Mouse (Mus musculus): Measurements from ENCODE around the gene Rnf220. TPM values are rescaled to one million over a fixed set of nuclear protein-coding genes. Genes with fewer than 3 reads are reported as not detected.
A peak's percentile ranks its signal among the peaks of the same experiment; 100 is the strongest.

Gene Rnf220
- 193 and 212 TPM in 2 replicates for polyA plus RNA-seq (2012; rRNA removed)

DNA sequence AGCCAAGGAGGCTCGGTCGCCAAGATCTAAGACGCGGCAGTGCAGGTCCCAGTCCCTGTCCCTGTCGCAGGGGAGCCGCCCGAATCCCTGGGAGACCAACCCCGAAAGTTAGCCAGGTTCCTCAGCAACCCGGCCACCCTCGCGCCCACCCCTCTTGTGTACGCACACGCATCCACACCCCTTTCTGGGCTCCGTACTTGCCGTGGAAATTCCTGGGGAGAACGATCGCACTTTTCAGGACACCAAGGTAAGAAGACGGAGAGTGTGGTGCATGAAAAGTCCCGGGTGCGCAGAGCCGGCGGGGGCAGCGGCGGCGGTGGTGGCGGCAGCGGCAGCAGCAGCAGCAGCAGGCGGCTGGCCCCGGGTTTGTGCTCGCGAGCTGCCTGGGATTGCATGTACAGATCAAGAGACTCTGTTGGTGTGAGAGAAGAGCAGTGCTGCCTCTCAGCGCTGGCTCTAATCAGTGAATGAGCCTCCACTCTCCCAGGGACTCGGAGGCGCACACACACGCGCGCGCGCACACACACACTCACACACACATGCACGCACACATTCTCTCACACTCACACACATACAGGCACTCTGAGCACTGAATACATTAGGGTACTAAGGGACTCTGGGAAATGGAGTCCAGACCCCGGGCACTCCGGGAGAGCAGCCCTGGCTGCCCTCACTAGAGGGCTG, at the start of gene Rnf220:
Gene Rnf220, minus strand, starts transcription at position 571 of the 684 bp plus-strand sequence.
- DNase-seq (ENCODE audit: extremely low spot score in 1 of 2, low spot score in 1 of 2) = peak in 1 of 2 experiments; percentile 53

GRCm38 (mm10) chr4:117546616-117547015, 49.8 kb upstream of the Rnf220 start:
- no peak for DNase-seq (ENCODE audit: extremely low spot score in 1 of 2, low spot score in 1 of 2)

GRCm38 (mm10) chr4:117545448-117545847, 48.6 kb upstream of the Rnf220 start:
- no peak for DNase-seq (ENCODE audit: extremely low spot score in 1 of 2, low spot score in 1 of 2)

- DNase-seq (ENCODE audit: extremely low spot score in 1 of 2, low spot score in 1 of 2) = no peak
Measured at GRCm38 (mm10) chr4:117540571-117540970, 43.7 kb upstream of the Rnf220 start.

DNA sequence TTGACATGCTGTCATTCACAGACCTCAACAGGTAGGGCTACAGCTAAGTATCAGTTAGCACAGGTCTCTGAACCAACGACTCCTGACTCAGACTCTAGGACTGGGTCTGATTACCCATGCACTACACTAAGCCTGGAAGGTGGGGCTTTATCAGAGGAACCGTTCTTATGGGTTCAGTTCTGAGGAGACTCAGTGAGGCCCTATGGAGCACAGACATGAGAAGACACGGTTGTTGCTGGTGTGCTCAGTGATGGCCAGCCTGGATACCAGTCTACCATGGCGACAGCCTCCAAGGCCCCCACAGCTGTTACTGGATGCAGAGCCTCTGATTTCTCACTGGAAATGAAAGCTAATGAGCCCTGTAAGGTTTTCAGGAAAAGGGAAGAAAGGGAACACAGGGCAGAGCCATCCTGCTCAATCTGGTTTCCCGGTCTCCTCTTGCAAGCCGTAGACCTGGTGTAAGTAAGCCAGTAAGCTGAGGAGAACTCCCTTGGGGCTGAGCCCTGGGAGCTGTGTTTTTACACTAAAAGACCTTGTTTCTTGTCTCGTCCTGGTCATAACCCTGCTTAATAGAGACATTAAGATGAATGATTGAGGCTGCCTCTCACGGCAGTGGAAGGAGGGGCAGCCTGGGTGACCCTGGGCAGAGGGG, 42.6 kb upstream of the Rnf220 start:
- DNase-seq (ENCODE audit: extremely low spot score in 1 of 2, low spot score in 1 of 2) = no peak

- DNase-seq (ENCODE audit: extremely low spot score in 1 of 2, low spot score in 1 of 2) = no peak
Measured at GRCm38 (mm10) chr4:117537002-117537401, 40.1 kb upstream of the Rnf220 start.

DNA sequence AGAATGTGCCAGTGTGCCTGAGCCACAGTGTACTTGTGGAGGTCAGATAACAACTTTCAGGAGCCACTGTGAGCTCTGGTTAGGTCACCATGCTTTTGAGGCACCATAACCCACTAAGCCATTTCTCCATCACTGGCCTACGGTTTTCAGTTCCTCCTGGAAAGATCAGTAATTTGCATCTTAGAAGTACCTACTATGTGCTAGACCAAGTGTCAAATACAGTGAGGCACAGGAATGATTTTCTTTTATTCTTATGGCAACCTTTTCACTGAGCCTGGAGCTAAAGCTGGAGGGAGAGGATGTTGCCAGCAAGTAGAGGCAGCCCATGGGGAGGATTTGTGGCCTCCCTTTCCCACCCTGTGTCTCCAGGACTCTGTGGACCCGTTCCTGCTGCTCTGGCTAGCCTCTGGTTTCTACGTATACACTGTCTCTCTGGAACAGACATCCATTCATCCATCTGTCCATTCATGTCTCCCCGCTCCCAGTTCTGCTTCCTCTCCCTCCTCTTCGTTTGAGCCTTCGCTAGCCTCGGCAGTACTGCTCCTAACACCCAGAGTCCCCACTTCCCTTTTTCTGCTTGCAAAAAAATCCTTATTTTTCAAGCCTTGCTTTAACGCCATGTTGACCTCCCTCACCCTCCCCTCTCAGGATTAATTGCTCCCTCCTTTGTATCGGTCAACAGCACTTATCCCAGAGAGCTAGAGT, 38.8 kb upstream of the Rnf220 start:
- DNase-seq (ENCODE audit: extremely low spot score in 1 of 2, low spot score in 1 of 2) = no peak

DNA sequence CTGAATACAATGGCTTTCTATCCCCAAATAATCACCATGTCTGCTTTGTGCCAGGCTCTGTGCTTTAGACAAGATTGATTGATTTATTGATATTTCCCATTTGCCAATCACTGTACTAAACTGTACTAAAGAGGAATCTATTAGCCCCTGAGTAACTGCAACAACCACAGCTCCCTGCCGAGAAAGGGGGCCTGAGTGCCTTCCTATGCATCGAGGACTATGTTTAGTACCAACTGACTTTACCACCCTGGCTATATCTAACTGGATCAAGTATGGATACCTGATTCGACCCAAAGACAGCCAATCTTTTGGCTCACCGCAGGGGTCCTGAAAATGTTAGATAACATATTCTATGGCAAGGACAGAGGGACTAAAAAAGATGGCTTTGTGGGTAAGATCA, 33.0 kb upstream of the Rnf220 start:
- no peak for DNase-seq (ENCODE audit: extremely low spot score in 1 of 2, low spot score in 1 of 2)

DNA sequence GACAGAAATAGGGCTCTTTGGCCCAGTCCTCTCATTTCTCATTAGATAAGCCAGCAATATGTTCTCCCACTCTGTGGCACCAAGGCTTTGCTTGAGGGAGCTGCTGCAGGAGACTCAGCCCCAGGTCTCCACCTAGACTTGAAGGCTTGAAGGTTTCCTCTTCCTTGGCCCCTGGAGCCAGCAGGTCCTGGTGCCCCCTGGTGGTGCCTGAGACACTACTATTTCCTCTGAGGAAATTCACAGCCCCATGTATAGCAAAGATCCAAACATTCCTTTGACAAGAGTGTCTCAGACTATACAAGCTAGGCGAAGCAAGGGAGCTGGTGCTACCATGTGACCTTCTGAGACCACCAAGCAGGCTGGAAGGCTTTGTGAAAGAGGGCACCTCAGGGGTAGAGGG, 31.1 kb upstream of the Rnf220 start:
- peak in 1 of 2 experiments; percentile 58 for DNase-seq (ENCODE audit: extremely low spot score in 1 of 2, low spot score in 1 of 2)

GRCm38 (mm10) chr4:117527116-117527899, 30.5 kb upstream of the Rnf220 start:
- no peak for DNase-seq (ENCODE audit: extremely low spot score in 1 of 2, low spot score in 1 of 2)

DNA sequence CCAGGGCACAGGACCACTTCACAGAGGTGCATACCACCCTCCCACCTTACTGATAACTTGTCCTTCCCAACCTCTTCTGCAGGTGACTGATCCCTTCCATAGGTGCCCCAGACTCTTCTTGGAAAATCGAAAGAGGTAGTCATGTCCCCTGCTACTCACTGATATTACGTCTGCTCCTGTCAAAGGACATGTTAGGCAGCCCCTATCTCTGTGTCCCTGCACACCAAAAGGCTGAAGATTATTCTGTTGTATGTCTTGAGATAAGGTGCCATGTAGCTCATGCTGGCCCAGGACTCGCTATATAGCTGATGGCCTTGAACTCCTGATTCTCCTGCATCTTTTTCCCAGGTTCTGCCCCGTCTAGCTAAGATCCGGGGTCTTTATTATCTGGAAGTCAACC, 29.1 kb upstream of the Rnf220 start:
- DNase-seq (ENCODE audit: extremely low spot score in 1 of 2, low spot score in 1 of 2) = no peak

DNA sequence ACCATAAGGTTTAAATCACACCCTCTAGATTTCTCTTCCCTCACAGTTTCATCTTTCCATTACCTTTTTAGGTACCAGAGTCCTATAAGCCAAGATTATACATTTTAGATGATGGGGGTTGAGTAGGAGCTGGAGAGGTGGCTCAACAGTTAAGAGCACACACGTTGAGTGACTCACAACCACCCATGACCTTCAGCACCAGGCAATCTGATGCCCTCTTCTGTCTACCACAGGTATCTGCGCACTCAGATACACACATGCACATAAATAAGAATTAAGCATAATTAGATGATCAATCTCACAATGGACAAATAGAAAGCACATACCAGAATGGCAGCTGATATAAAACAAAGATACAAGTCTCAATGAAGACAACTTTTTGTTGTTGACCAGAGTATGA, 24.5 kb upstream of the Rnf220 start:
- DNase-seq (ENCODE audit: extremely low spot score in 1 of 2, low spot score in 1 of 2) = no peak

DNA sequence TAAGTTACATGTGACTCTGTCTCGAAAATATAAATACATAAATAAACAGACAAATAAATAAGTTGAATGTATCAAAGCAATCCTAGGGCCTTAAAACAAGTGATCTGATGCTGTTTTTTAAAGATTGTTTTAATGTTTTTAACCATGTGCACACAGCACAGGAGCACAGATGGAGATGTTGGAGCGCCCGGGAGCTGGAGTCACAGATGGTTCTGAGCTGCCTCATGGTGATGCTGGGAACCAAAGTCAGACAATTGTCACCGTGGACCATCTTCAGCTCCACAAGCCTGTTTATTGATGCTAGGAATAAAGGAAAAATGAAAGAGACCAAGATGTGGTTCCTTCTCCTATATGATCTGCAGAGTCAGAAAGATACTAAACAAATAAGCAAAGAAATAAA, 21.4 kb upstream of the Rnf220 start:
- no peak for DNase-seq (ENCODE audit: extremely low spot score in 1 of 2, low spot score in 1 of 2)

DNA sequence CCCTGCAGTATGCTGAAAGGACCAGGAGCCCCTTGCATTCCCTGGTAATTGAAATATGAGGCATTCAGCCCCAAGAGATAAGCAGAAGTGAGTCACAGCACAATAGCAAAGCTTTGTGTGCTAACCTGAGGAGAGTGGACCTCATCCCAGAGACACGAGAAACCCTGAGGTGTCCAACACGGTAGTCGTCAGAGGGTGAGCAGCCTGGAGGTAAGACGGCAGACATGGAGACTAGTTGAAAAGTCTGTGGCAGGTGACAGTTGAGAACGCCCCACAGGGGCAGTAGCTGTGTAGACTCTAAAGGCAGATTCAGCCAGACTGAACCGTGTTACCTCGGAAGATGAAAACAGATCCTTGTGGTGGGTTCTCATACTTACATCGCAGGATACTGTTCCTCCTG, 2.2 kb upstream of the Rnf220 start:
- DNase-seq (ENCODE audit: extremely low spot score in 1 of 2, low spot score in 1 of 2) = no peak

- DNase-seq (ENCODE audit: extremely low spot score in 1 of 2, low spot score in 1 of 2) = no peak
Measured at GRCm38 (mm10) chr4:117495869-117496401, 917 bp downstream of the Rnf220 start.

DNA sequence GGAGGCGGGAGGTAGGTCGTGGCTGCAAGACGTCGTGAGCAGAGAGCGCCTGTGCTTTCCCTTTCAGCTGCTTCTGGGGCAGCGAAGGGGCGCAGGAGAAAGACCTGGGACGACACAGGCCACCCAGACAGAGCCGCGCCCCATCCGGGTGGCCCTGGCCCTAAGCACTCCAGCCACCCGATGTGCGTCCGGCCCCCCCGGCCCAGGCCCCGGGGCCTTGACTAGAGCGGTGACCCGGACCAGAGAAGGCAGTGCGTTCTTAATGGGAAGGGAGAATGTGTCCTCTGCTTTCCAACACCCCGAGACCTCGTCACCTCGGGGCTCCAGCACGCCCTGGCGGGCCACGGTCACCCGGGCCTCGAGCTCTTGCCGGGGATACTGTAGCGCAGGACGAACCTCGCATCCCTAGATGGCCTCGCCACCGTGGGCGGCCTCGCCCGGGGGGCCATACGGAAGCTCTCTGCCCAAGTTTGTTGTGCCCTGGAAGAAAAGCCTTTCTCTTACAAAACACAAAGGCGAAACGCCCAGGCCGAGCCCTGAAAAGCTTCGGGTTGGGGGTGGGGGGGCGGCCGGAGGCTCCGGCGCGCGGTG, 1.8 kb downstream of the Rnf220 start:
- no peak for DNase-seq (ENCODE audit: extremely low spot score in 1 of 2, low spot score in 1 of 2)

GRCm38 (mm10) chr4:117493905-117494851, 2.7 kb downstream of the Rnf220 start:
- DNase-seq (ENCODE audit: extremely low spot score in 1 of 2, low spot score in 1 of 2) = no peak

DNA sequence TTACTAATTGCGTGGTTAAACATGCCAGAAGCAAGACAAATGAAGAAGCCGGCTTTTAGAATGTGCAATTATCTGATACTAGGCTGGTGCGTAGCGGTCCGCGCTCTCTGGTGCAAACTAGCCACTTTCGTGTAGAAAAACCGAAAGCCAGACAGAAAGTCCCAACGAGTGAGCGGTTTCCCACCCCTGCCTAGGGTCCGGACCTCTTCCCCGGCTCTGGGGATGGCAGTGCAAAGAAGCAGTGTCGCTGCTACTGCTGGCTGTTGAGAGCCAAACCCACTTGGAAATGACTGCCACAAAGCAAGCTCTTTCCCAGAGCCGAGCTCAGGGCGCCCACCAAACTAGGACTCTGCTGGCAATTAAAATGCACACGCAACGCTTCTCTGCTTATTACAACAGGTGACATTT, 3.7 kb downstream of the Rnf220 start:
- DNase-seq (ENCODE audit: extremely low spot score in 1 of 2, low spot score in 1 of 2) = no peak

GRCm38 (mm10) chr4:117491840-117492239, 5.0 kb downstream of the Rnf220 start:
- no peak for DNase-seq (ENCODE audit: extremely low spot score in 1 of 2, low spot score in 1 of 2)

Measured in frontal cortex, adult 2 months (tissue).